8 mouse cellular contexts compared by ENCODE assay signal in genomic region chr2:151980355-151980693, GRCm38 (mm10). TPM values are rescaled to one million over a fixed set of nuclear protein-coding genes. Genes with fewer than 3 reads are reported as not detected.
DNase-seq lines count a peak whose midpoint lies in the region; ATAC-seq and TF ChIP-seq lines count a peak whose summit lies in the region.

No protein-coding gene starts in this region.

- 46% methylated on average over 3 of the region's 3 CpGs for whole genome bisulfite sequencing in heart, embryonic 14.5 days
- WGBS in midbrain, embryonic 11.5 days, result 39% methylated on average over 3 of the region's 3 CpGs

- H3K27ac ChIP-seq in heart, embryonic 14.5 days (replicated peaks in 1 of 2; ENCODE audit: control insufficient read depth in 1 of 2, insufficient read depth in 1 of 2, low read depth in 2 of 2, low read length in 2 of 2), result no peak overlapping the region
- peak overlapping the region; percentile 85 for H3K27ac ChIP-seq in midbrain, embryonic 11.5 days (ENCODE audit: low read depth, low read length)

- no peaks in the 10 kb centered on the region for H3K36me3 ChIP-seq in heart, embryonic 14.5 days (ENCODE audit: control insufficient read depth, insufficient read depth, low read length)
- peaks cover 36% of the 10 kb centered on the region for H3K36me3 ChIP-seq in G1E (replicated peaks)
- no peaks in the 10 kb centered on the region for H3K36me3 ChIP-seq in midbrain, embryonic 11.5 days (ENCODE audit: control insufficient read depth, insufficient read depth, low read length)

- H3K4me2 ChIP-seq in heart, embryonic 14.5 days (ENCODE audit: low read length), result peak overlapping the region; percentile 92
- peak overlapping the region; percentile 76 for H3K4me2 ChIP-seq in midbrain, embryonic 11.5 days

- H3K27me3 ChIP-seq in heart, embryonic 14.5 days (ENCODE audit: control insufficient read depth, insufficient read depth, low read length), result 0 out of 2 replicates have a peak, but pooled peaks cover under 1% of the 10 kb centered on the region
- peaks cover 22% of the 10 kb centered on the region for H3K27me3 ChIP-seq in G1E (ENCODE audit: insufficient read depth, low read length)
- H3K27me3 ChIP-seq in midbrain, embryonic 11.5 days (ENCODE audit: control insufficient read depth, insufficient read depth, low read length), result no peaks in the 10 kb centered on the region

- no peak for TF ChIP-seq CTCF in G1E (IDR thresholded peaks at IDR 0.05; ENCODE audit: low read depth, low read length)

- peak overlapping the region; percentile 54 to 97 for H3K4me3 ChIP-seq in heart, embryonic 14.5 days (ENCODE audit: control insufficient read depth in 1 of 2, insufficient read depth in 1 of 2, low read depth in 1 of 2, low read length in 2 of 2)
- H3K4me3 ChIP-seq in G1E (ENCODE audit: low read depth, low read length), result peak overlapping the region; percentile 95
- peak overlapping the region; percentile 65 for H3K4me3 ChIP-seq in midbrain, embryonic 11.5 days (ENCODE audit: low read depth, low read length)

- peak overlapping the region; percentile 73 for H3K9ac ChIP-seq in heart, embryonic 14.5 days (ENCODE audit: low read length)
- H3K9ac ChIP-seq in midbrain, embryonic 11.5 days (ENCODE audit: low read length), result peak overlapping the region; percentile 92

- no peaks in the 10 kb centered on the region for H3K9me3 ChIP-seq in heart, embryonic 14.5 days (ENCODE audit: control insufficient read depth, low read length)
- no peaks in the 10 kb centered on the region for H3K9me3 ChIP-seq in G1E (replicated peaks)
- H3K9me3 ChIP-seq in midbrain, embryonic 11.5 days (ENCODE audit: control insufficient read depth, low read length), result no peaks in the 10 kb centered on the region

- no peak for DNase-seq in heart, adult 9 months (ENCODE audit: low spot score in 2 of 2)
- DNase-seq in G1E (ENCODE audit: low spot score), result no peak
- DNase-seq in midbrain, embryonic 11.5 days (ENCODE audit: low spot score, missing footprints), result no peak
- DNase-seq in cerebellum, adult 18-20 months, result no peak
- DNase-seq in retina, embryonic 14.5 days (ENCODE audit: low spot score), result no peak
- DNase-seq in layer of hippocampus, postnatal 25 days (ENCODE audit: extremely low spot score in 1 of 2, low spot score in 1 of 2), result no peak

- peaks cover 11 to 19% of the 10 kb centered on the region in 2 experiments for H3K4me1 ChIP-seq in heart, embryonic 14.5 days (ENCODE audit: control insufficient read depth in 2 of 2, insufficient read depth in 2 of 2, low read length in 2 of 2)
- H3K4me1 ChIP-seq in G1E (ENCODE audit: insufficient read depth, low read depth, low read length), result peaks cover 33% of the 10 kb centered on the region
- peaks cover 35% of the 10 kb centered on the region for H3K4me1 ChIP-seq in midbrain, embryonic 11.5 days (ENCODE audit: control insufficient read depth, insufficient read depth, low read length)

- ATAC-seq in heart, embryonic 14.5 days (ENCODE audit: insufficient number of reproducible peaks, insufficient read depth, low FRiP score, low read depth), result no peak
- no peak for ATAC-seq in G1E (ENCODE audit: extremely low read depth, insufficient number of reproducible peaks, low FRiP score, poor library complexity, severe bottlenecking)
- ATAC-seq in hematopoietic stem cell, adult 5-6 weeks (replicated peaks in 1 of 2; ENCODE audit: insufficient read depth in 1 of 2, low FRiP score in 2 of 2, low TSS enrichment in 1 of 2, low read depth in 1 of 2, poor library complexity in 2 of 2, severe bottlenecking in 2 of 2), result peak; percentile 10 to 16; a peak in 2 of 4 replicates
- ATAC-seq in midbrain, embryonic 11.5 days (ENCODE audit: low FRiP score), result peak; percentile 54

RNA-seq across cellular contexts. Expression of gene Fam110a, which starts 0.3 kb away (rescaled TPM):
- polyA plus RNA-seq in heart, embryonic 14.5 days (2014; fragmentation: Nextera tagmentation; extraction: Ambion mirVana), result 8.3 and 9.3 TPM in 2 replicates
- total RNA-seq in G1E (2014; fragmentation: Nextera tagmentation) (4.1 and 5.2 TPM in 2 replicates), G1E (2017) (3.4 and 3.8 TPM in 2 replicates)
- 24.7 and 30.5 TPM in 2 replicates for polyA plus RNA-seq in G1E (2012)
- 10.1 and 22.8 TPM in 2 replicates for total RNA-seq in hematopoietic stem cell, adult 5-6 weeks (2017)
- 85.9 and 96.4 TPM in 2 replicates for polyA plus RNA-seq in midbrain, embryonic 11.5 days (2014; fragmentation: Nextera tagmentation; extraction: Ambion mirVana)
- total RNA-seq in layer of hippocampus, postnatal 25 days (2021), result 1 to 10 TPM; 7.7 to 8.5 TPM

RNA-seq across cellular contexts. Expression of gene Slc52a3, which starts 16.0 kb away (rescaled TPM):
- 0.09 and 0.22 TPM in 2 replicates for polyA plus RNA-seq in heart, embryonic 14.5 days (2014; fragmentation: Nextera tagmentation; extraction: Ambion mirVana)
- total RNA-seq in G1E (2014; fragmentation: Nextera tagmentation), result not detected in 2 replicates
- total RNA-seq in G1E (2017), result 0.05 TPM in 1 of 2 replicates, not detected in the other
- 0.02 TPM in 1 of 2 replicates, not detected in the other for polyA plus RNA-seq in G1E (2012)
- 0.45 and 0.81 TPM in 2 replicates for total RNA-seq in hematopoietic stem cell, adult 5-6 weeks (2017)
- 0.64 and 0.88 TPM in 2 replicates for polyA plus RNA-seq in midbrain, embryonic 11.5 days (2014; fragmentation: Nextera tagmentation; extraction: Ambion mirVana)
- 1 to 10 TPM; 2.6 TPM for total RNA-seq in layer of hippocampus, postnatal 25 days (2021)

Comparison
In these comparisons a context has a peak if more than half of its experiments do, and no peak if none do; other contexts are left out.
1. ATAC-seq: peak in hematopoietic stem cell, adult 5-6 weeks (2 of 2) and midbrain, embryonic 11.5 days (single experiment); none in heart, embryonic 14.5 days (single experiment) and G1E (single experiment).
2. Peak in every context shown above with its lines, with median percentiles within 50 percentile points of each other: H3K4me3 ChIP-seq.